In genomic region chr15:100972795-100973194, GRCm38 (mm10) we compare ENCODE assay signal across 11 mouse cellular contexts.
DNase-seq lines count a peak whose midpoint lies in the region; ATAC-seq lines count a peak whose summit lies in the region.
"Had no signal": no experiment of that assay in that cellular context is flagged by ENCODE, and none has a peak within 500 bp of the region (broad histone marks: within the 10 kb centered on the region; RNA-seq: fewer than 3 reads in every experiment).

No protein-coding gene starts in this region.

- no peaks in the 10 kb centered on the region for H3K36me3 ChIP-seq in limb, embryonic 11.5 days (ENCODE audit: control insufficient read depth, insufficient read depth, low read length)
- no peaks in the 10 kb centered on the region for H3K36me3 ChIP-seq in limb, embryonic 10.5 days
- H3K36me3 ChIP-seq in embryonic facial prominence, embryonic 14.5 days (ENCODE audit: control insufficient read depth, insufficient read depth, low read length): no peaks in the 10 kb centered on the region
- no peaks in the 10 kb centered on the region for H3K36me3 ChIP-seq in stomach, embryonic 14.5 days (ENCODE audit: control insufficient read depth, insufficient read depth, low read length)

- no peak overlapping the region for H3K4me3 ChIP-seq in limb, embryonic 11.5 days (ENCODE audit: low read depth, low read length)
- no peak overlapping the region for H3K4me3 ChIP-seq in limb, embryonic 10.5 days
- no peak overlapping the region for H3K4me3 ChIP-seq in embryonic facial prominence, embryonic 14.5 days (ENCODE audit: low read depth, low read length)
- no peak overlapping the region for H3K4me3 ChIP-seq in stomach, embryonic 14.5 days (ENCODE audit: low read depth, low read length)
- H3K4me3 ChIP-seq: forebrain, embryonic 10.5 days; megakaryocyte, embryonic 14.5 days had no signal

- no peak overlapping the region for H3K9ac ChIP-seq in limb, embryonic 11.5 days (ENCODE audit: low read length)
- H3K9ac ChIP-seq in embryonic facial prominence, embryonic 14.5 days (ENCODE audit: low read depth, low read length): no peak overlapping the region
- no peak overlapping the region for H3K9ac ChIP-seq in stomach, embryonic 14.5 days (replicated peaks; ENCODE audit: low read depth, low read length)

- H3K4me1 ChIP-seq in limb, embryonic 11.5 days (ENCODE audit: control insufficient read depth, insufficient read depth, low read length): no peaks in the 10 kb centered on the region
- H3K4me1 ChIP-seq in limb, embryonic 10.5 days: peaks cover 18% of the 10 kb centered on the region
- H3K4me1 ChIP-seq in embryonic facial prominence, embryonic 14.5 days (ENCODE audit: control insufficient read depth, insufficient read depth, low read length): no peaks in the 10 kb centered on the region
- no peaks in the 10 kb centered on the region for H3K4me1 ChIP-seq in stomach, embryonic 14.5 days (ENCODE audit: control insufficient read depth, insufficient read depth, low read length)

- no peak for ATAC-seq in limb, embryonic 11.5 days (ENCODE audit: insufficient number of reproducible peaks, low FRiP score, low TSS enrichment, low read depth)
- ATAC-seq in embryonic facial prominence, embryonic 14.5 days (ENCODE audit: low read depth): no peak
- ATAC-seq in stomach, embryonic 14.5 days (ENCODE audit: insufficient number of reproducible peaks, insufficient read depth, low FRiP score, low read depth): peak; percentile 80; the same call in 1 of the 2 replicates

- peak; percentile 49 for DNase-seq in limb, embryonic 11.5 days (ENCODE audit: low spot score)
- no peak for DNase-seq in limb, embryonic 10.5 days (ENCODE audit: low spot score)
- DNase-seq in ES-CJ7 (ENCODE audit: low read depth, low spot score): peak; percentile 61
- DNase-seq in embryonic facial prominence, embryonic 14.5 days (ENCODE audit: low spot score): peak; percentile 56
- no peak for DNase-seq in left cerebral cortex, postnatal 14 days (ENCODE audit: low spot score in 2 of 2)
- no peak for DNase-seq in layer of hippocampus, adult 9-11 months
- DNase-seq: adrenal gland, postnatal 36 days; kidney, adult 9 months had no signal

- H3K27ac ChIP-seq in limb, embryonic 11.5 days (replicated peaks; ENCODE audit: low read depth, low read length): no peak overlapping the region
- H3K27ac ChIP-seq in limb, embryonic 10.5 days: no peak overlapping the region
- H3K27ac ChIP-seq in embryonic facial prominence, embryonic 14.5 days (replicated peaks; ENCODE audit: low read depth, low read length): no peak overlapping the region
- H3K27ac ChIP-seq in stomach, embryonic 14.5 days (ENCODE audit: low read length): no peak overlapping the region
- H3K27ac ChIP-seq: forebrain, embryonic 10.5 days had no signal

- H3K27me3 ChIP-seq in limb, embryonic 11.5 days (ENCODE audit: control insufficient read depth, insufficient read depth, low read length): no peaks in the 10 kb centered on the region
- no peaks in the 10 kb centered on the region for H3K27me3 ChIP-seq in limb, embryonic 10.5 days (ENCODE audit: low read depth, poor library complexity, severe bottlenecking)
- H3K27me3 ChIP-seq in embryonic facial prominence, embryonic 14.5 days (replicated peaks; ENCODE audit: control insufficient read depth, insufficient read depth, low read length): no peaks in the 10 kb centered on the region
- H3K27me3 ChIP-seq in stomach, embryonic 14.5 days (ENCODE audit: control insufficient read depth, insufficient read depth, low read length): no peaks in the 10 kb centered on the region

- WGBS in limb, embryonic 11.5 days: 28% methylated on average over 11 of the region's 11 CpGs
- WGBS in limb, embryonic 10.5 days: 40% methylated on average over 11 of the region's 11 CpGs
- WGBS in embryonic facial prominence, embryonic 14.5 days: 42% methylated on average over 11 of the region's 11 CpGs
- WGBS in stomach, embryonic 14.5 days: 32% methylated on average over 11 of the region's 11 CpGs

- H3K9me3 ChIP-seq in limb, embryonic 11.5 days (ENCODE audit: control insufficient read depth, low read length): no peaks in the 10 kb centered on the region
- no peaks in the 10 kb centered on the region for H3K9me3 ChIP-seq in limb, embryonic 10.5 days (replicated peaks)
- H3K9me3 ChIP-seq in embryonic facial prominence, embryonic 14.5 days (ENCODE audit: control insufficient read depth, low read length): no peaks in the 10 kb centered on the region
- H3K9me3 ChIP-seq in stomach, embryonic 14.5 days (ENCODE audit: control insufficient read depth, low read depth, low read length): no peaks in the 10 kb centered on the region
- H3K9me3 ChIP-seq: forebrain, embryonic 10.5 days; megakaryocyte, embryonic 14.5 days had no signal

- intact Hi-C loops in left cerebral cortex, postnatal 14 days (cut with DNase I): no loop called here

- no peak overlapping the region for H3K4me2 ChIP-seq in limb, embryonic 11.5 days (ENCODE audit: low read depth, severe bottlenecking)
- H3K4me2 ChIP-seq in embryonic facial prominence, embryonic 14.5 days (ENCODE audit: low read depth, low read length): no peak overlapping the region
- H3K4me2 ChIP-seq in stomach, embryonic 14.5 days (replicated peaks; ENCODE audit: low read depth, low read length): peak overlapping the region; percentile 8; the same call in 1 of the 2 replicates

Comparison
In these comparisons a context has a peak if more than half of its experiments do, and no peak if none do; other contexts are left out.
1. DNase-seq: peak in limb, embryonic 11.5 days (single experiment), ES-CJ7 (single experiment) and embryonic facial prominence, embryonic 14.5 days (single experiment); none in limb, embryonic 10.5 days (single experiment), left cerebral cortex, postnatal 14 days (0 of 2) and layer of hippocampus, adult 9-11 months (single experiment).